Mouse (Mus musculus): ENCODE measurements around the gene Kazn. TPM values are rescaled to one million over a fixed set of nuclear protein-coding genes. Genes with fewer than 3 reads are reported as not detected.
A peak's percentile ranks its signal among the peaks of the same experiment; 100 is the strongest.

The Kazn gene
- total and polyA plus RNA-seq, 2 experiments from 2014 or later = 25.6 to 70.2 TPM

DNA sequence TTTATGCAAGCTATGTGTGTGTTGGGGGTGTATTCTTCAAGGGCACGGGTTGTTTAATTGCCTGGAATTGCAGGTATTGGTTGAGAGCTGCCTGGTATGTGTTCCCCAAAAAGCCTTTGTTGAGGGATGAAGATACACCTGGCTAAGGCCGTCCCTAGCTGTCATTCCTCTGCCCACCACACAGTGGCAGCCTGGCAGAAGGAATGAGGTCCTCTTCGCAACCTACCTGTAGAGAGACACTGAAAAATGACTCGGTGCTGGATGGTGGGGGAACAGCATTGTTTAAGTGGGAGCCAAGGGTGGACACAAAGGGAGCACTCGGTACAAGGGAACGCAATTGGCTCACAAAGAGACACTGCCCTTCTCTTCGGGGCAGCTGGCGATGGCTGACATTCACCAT, 125.9 kb downstream of the Kazn start:
- DNase-seq (ENCODE audit: low spot score) (peak; percentile 68), ATAC-seq (ENCODE audit: low FRiP score) (peak; percentile 50; the same call in 1 of the 2 replicates)
- H3K36me3 ChIP-seq (ENCODE audit: insufficient read depth, low read length) = peaks cover 11% of the 10 kb centered on the region; the same call in 1 of the 2 replicates
- peak; percentile 90 for TF ChIP-seq CTCF (IDR thresholded peaks at IDR 0.05)
- H3K4me1 ChIP-seq (ENCODE audit: insufficient read depth, low read length) = no peaks in the 10 kb centered on the region
- WGBS = 28% methylated on average over 8 of the region's 8 CpGs
- H3K4me2 ChIP-seq (ENCODE audit: low read depth, low read length, poor library complexity, severe bottlenecking) = no peak overlapping the region
- H3K9me3 ChIP-seq (ENCODE audit: low read length) = no peaks in the 10 kb centered on the region
- no peaks in the 10 kb centered on the region for H3K27me3 ChIP-seq (ENCODE audit: insufficient read depth, low read length)
- H3K27ac ChIP-seq (ENCODE audit: low read depth, low read length) = no peak overlapping the region
- no peak overlapping the region for H3K9ac ChIP-seq (replicated peaks; ENCODE audit: low read length, poor library complexity, severe bottlenecking)
- H3K4me3 ChIP-seq (ENCODE audit: low read depth, low read length) = no peak overlapping the region

GRCm38 (mm10) chr4:142103081-142103671, 136.0 kb downstream of the Kazn start:
- no peaks in the 10 kb centered on the region for H3K4me1 ChIP-seq (ENCODE audit: insufficient read depth, low read length)
- ATAC-seq (ENCODE audit: low FRiP score) = no peak
- no peak overlapping the region for H3K27ac ChIP-seq (ENCODE audit: low read depth, low read length)
- H3K9ac ChIP-seq (replicated peaks; ENCODE audit: low read length, poor library complexity, severe bottlenecking) = no peak overlapping the region
- H3K9me3 ChIP-seq (ENCODE audit: low read length) = no peaks in the 10 kb centered on the region
- H3K4me2 ChIP-seq (ENCODE audit: low read depth, low read length, poor library complexity, severe bottlenecking) = no peak overlapping the region
- WGBS = 57% methylated on average over 12 of the region's 12 CpGs
- TF ChIP-seq CTCF (IDR thresholded peaks at IDR 0.05) = no peak
- H3K4me3 ChIP-seq (ENCODE audit: low read depth, low read length) = no peak overlapping the region
- H3K36me3 ChIP-seq (ENCODE audit: insufficient read depth, low read length) = peaks cover 7% of the 10 kb centered on the region; the same call in 1 of the 2 replicates
- H3K27me3 ChIP-seq (ENCODE audit: insufficient read depth, low read length) = no peaks in the 10 kb centered on the region
- DNase-seq (ENCODE audit: low spot score) = no peak

DNA sequence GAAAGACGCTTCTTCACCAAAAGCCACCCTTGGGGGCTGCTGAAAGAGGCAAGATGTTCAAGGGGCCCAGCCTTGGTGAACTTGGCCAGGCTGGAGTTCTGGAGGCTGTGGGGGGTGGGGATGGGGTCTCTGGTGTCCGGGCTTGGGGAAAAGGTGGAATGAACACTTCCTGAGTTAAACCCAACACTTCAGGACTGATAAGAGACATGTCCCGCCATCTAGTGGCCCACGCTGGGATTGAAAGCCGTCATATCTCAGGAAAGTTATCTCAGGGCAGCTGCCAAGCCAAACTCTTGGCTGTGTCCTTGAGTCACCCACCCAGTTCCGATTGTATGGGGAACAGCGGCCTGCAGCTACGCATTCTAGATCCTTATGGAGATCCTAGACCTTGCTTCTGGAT, 140.9 kb downstream of the Kazn start:
- H3K36me3 ChIP-seq (ENCODE audit: insufficient read depth, low read length) = 0 out of 2 replicates have a peak, but pooled peaks cover 3% of the 10 kb centered on the region
- TF ChIP-seq CTCF (IDR thresholded peaks at IDR 0.05) = peak; percentile 85
- no peak overlapping the region for H3K4me2 ChIP-seq (ENCODE audit: low read depth, low read length, poor library complexity, severe bottlenecking)
- no peak overlapping the region for H3K9ac ChIP-seq (replicated peaks; ENCODE audit: low read length, poor library complexity, severe bottlenecking)
- no peaks in the 10 kb centered on the region for H3K9me3 ChIP-seq (ENCODE audit: low read length)
- H3K27ac ChIP-seq (ENCODE audit: low read depth, low read length) = no peak overlapping the region
- WGBS = 24% methylated on average over 8 of the region's 8 CpGs
- H3K4me1 ChIP-seq (ENCODE audit: insufficient read depth, low read length) = no peaks in the 10 kb centered on the region
- peak; percentile 82 for DNase-seq (ENCODE audit: low spot score)
- no peaks in the 10 kb centered on the region for H3K27me3 ChIP-seq (ENCODE audit: insufficient read depth, low read length)
- ATAC-seq (ENCODE audit: low FRiP score) = peak; percentile 50; the same call in 1 of the 2 replicates
- H3K4me3 ChIP-seq (ENCODE audit: low read depth, low read length) = no peak overlapping the region

- H3K9ac ChIP-seq (replicated peaks; ENCODE audit: low read length, poor library complexity, severe bottlenecking) = no peak overlapping the region
- H3K4me1 ChIP-seq (ENCODE audit: insufficient read depth, low read length) = no peaks in the 10 kb centered on the region
- ATAC-seq (ENCODE audit: low FRiP score) (no peak), DNase-seq (ENCODE audit: low spot score) (peak; percentile 18)
- TF ChIP-seq CTCF (IDR thresholded peaks at IDR 0.05) = no peak
- H3K9me3 ChIP-seq (ENCODE audit: low read length) = no peaks in the 10 kb centered on the region
- WGBS = 42% methylated on average over 5 of the region's 5 CpGs
- H3K27ac ChIP-seq (ENCODE audit: low read depth, low read length) = no peak overlapping the region
- no peaks in the 10 kb centered on the region for H3K27me3 ChIP-seq (ENCODE audit: insufficient read depth, low read length)
- 0 out of 2 replicates have a peak, but pooled peaks cover 3% of the 10 kb centered on the region for H3K36me3 ChIP-seq (ENCODE audit: insufficient read depth, low read length)
- H3K4me3 ChIP-seq (ENCODE audit: low read depth, low read length) = no peak overlapping the region
- no peak overlapping the region for H3K4me2 ChIP-seq (ENCODE audit: low read depth, low read length, poor library complexity, severe bottlenecking)
Observed at GRCm38 (mm10) chr4:142097871-142098270, 141.3 kb downstream of the Kazn start.

- Histone ChIP-seq H3K4me2 (ENCODE audit: low read depth, low read length, poor library complexity, severe bottlenecking) (no peak overlapping the region), H3K27me3 (ENCODE audit: insufficient read depth, low read length) (no peaks in the 10 kb centered on the region), H3K36me3 (ENCODE audit: insufficient read depth, low read length) (no peaks in the 10 kb centered on the region), H3K27ac (ENCODE audit: low read depth, low read length) (no peak overlapping the region), H3K4me1 (ENCODE audit: insufficient read depth, low read length) (no peaks in the 10 kb centered on the region), H3K4me3 (ENCODE audit: low read depth, low read length) (no peak overlapping the region), H3K9ac (replicated peaks; ENCODE audit: low read length, poor library complexity, severe bottlenecking) (no peak overlapping the region), H3K9me3 (ENCODE audit: low read length) (no peaks in the 10 kb centered on the region)
- DNase-seq (ENCODE audit: low spot score) = peak; percentile 85
- no peak for TF ChIP-seq CTCF (IDR thresholded peaks at IDR 0.05)
- 64% methylated on average over 15 of the region's 15 CpGs for WGBS
- ATAC-seq (ENCODE audit: low FRiP score) = peak; percentile 27; the same call in 1 of the 2 replicates
Observed at GRCm38 (mm10) chr4:142095513-142096241, 143.5 kb downstream of the Kazn start.

DNA sequence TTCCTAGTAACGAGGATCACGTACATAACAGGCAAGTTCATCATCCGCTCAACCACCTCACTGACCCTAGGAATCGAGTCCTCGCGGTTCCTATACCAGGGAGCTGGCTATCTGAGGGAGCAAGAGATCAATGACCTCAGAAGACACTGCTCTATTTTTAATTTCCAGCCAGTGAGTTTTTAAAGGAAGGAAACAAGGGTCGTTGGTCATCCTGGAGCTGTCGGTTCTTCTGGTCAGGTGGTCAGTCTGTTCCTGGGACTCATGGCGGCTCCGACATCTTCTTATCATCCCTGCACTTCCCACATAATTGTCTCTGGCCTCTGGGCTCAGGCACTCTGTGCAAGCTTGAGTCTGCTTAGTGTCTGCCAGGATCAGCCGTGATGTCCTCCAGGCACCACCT, 144.8 kb downstream of the Kazn start:
- Histone ChIP-seq H3K9me3 (ENCODE audit: low read length) (no peaks in the 10 kb centered on the region), H3K4me2 (ENCODE audit: low read depth, low read length, poor library complexity, severe bottlenecking) (no peak overlapping the region), H3K4me3 (ENCODE audit: low read depth, low read length) (no peak overlapping the region), H3K27me3 (ENCODE audit: insufficient read depth, low read length) (no peaks in the 10 kb centered on the region), H3K36me3 (ENCODE audit: insufficient read depth, low read length) (no peaks in the 10 kb centered on the region), H3K9ac (replicated peaks; ENCODE audit: low read length, poor library complexity, severe bottlenecking) (no peak overlapping the region), H3K4me1 (ENCODE audit: insufficient read depth, low read length) (no peaks in the 10 kb centered on the region), H3K27ac (ENCODE audit: low read depth, low read length) (no peak overlapping the region)
- DNase-seq (ENCODE audit: low spot score) (no peak), ATAC-seq (ENCODE audit: low FRiP score) (no peak)
- no peak for TF ChIP-seq CTCF (IDR thresholded peaks at IDR 0.05)
- 88% methylated on average over 11 of the region's 11 CpGs for WGBS

Measured in midbrain, postnatal 0 days (tissue).